Mouse (Mus musculus): ENCODE data around the gene Hist1h2ao.

DNA sequence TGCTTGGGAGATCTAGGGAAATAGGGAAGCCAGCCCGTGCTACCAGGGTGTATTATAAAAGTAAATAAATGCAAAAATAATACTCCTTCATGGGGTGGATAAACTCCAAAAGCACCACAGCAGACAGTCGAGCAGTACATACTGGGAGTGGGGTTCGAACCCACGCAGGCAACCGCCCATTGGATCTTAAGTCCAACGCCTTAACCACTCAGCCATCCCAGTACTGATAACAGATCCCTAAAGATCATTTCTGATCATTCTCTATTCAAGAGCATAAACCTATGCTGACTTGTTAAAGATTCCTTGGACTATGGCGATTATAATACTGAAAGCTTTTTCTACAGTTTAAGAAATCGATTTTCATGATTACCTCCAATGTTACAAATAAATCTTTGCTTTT lies 37.6 kb downstream of the Hist1h2ao start:
- TF ChIP-seq EP300 (optimal IDR thresholded peaks at IDR 0.05) (no peak), CTCF (IDR thresholded peaks at IDR 0.05; ENCODE audit: low read depth) (no peak)

All from stomach, postnatal 0 days (tissue).